Mouse (Mus musculus) brain, embryonic 14.5 days (tissue): ENCODE results near the gene Hoxc13. TPM values are rescaled to one million over a fixed set of nuclear protein-coding genes. Genes with fewer than 3 reads are reported as not detected.

ENCODE experiments used
- DNase-seq: peaks from one replicate; pipeline ENCODE4 v3.0.0-alpha.2; 2011; ENCODE audit warnings: low read depth
- CTCF ChIP-seq: fragments of 200-500 bp; IDR thresholded peaks from 2 replicates; pipeline ENCODE4 v1.5.1; 2012; ENCODE audit warnings: inconsistent platforms, mild to moderate bottlenecking, moderate library complexity, borderline replicate concordance; ENCODE audit not compliant: insufficient read depth, insufficient read length; ENCODE audit errors: extremely low read depth
- POLR2A ChIP-seq: fragments of 200-500 bp; IDR thresholded peaks from 2 replicates; pipeline ENCODE4 v1.6.1; 2012; ENCODE audit warnings: mild to moderate bottlenecking, inconsistent platforms, borderline replicate concordance; ENCODE audit not compliant: poor library complexity, insufficient read depth, insufficient read length, severe bottlenecking; ENCODE audit errors: extremely low read depth
- polyA plus RNA-seq: library from polyadenylated mRNA; depleted of rRNA; stranded (reverse); fragments of >200 nt; gene quantifications from 2 replicates; pipeline ENCODE4 v1.2.3, GENCODE M21; 2012; rRNA removed

Hoxc13 gene
- 0.06 and 0.15 TPM in 2 replicates for polyA plus RNA-seq

DNA sequence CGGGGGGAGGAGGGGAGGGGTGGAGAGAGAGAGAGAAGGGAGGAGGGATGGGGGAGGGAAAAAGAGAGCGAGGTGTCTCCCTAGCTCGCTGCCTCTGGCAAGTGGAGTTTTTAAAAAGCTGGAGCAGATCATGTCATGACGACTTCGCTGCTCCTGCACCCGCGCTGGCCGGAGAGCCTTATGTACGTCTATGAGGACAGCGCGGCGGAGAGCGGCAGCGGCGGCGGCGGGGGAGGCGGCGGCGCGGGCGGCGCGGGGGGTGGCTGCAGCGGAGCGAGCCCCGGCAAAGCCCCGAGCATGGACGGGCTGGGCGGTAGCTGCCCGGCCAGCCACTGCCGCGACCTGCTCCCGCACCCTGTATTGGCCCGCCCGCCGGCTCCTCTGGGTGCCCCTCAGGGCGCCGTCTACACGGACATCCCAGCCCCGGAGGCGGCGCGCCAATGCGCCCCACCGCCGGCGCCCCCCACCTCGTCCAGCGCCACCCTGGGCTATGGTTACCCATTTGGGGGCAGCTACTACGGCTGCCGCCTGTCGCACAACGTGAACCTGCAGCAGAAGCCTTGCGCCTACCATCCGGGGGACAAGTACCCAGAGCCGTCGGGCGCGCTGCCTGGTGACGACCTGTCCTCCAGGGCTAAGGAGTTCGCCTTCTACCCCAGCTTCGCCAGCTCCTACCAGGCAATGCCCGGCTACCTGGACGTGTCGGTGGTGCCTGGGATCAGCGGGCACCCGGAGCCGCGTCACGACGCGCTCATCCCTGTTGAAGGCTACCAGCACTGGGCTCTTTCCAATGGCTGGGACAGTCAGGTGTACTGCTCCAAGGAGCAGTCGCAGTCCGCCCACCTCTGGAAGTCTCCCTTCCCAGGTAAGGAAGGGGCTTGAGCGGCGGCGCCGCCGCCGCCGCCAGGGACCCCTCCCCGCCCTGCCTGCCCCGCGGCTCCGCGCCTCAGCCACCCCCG is at the start of gene Hoxc13:
Gene Hoxc13 (plus strand): TSS at position 51 of the 959 bp plus-strand sequence.
- no peak for TF ChIP-seq POLR2A
- no peak for TF ChIP-seq CTCF
- no peak for DNase-seq

DNA sequence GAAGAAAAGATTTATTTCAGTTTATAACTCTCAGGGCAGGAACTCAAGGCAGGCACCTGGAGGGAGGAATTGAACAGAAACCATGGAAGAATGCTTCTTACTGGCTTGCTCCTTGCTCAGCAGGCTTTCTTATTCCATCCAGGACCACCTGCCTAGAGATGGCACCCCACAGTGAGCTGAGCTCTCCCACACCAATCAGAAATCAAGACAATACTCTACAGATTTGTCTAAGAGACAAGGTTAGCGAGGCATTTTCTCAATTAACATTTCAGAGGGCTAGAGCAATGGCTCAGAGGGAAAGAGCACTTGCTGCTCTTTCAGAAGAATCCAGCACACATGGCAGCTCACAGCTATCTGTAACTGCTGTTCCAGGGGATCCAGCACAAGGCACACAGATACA is 35.1 kb upstream of the Hoxc13 start:
- TF ChIP-seq CTCF, result no peak
- TF ChIP-seq POLR2A, result no peak
- DNase-seq, result no peak

- DNase-seq, result no peak
- TF ChIP-seq CTCF, result no peak
- TF ChIP-seq POLR2A, result no peak
Measured at GRCm38 (mm10) chr15:102895115-102895514, 25.8 kb upstream of the Hoxc13 start.

DNA sequence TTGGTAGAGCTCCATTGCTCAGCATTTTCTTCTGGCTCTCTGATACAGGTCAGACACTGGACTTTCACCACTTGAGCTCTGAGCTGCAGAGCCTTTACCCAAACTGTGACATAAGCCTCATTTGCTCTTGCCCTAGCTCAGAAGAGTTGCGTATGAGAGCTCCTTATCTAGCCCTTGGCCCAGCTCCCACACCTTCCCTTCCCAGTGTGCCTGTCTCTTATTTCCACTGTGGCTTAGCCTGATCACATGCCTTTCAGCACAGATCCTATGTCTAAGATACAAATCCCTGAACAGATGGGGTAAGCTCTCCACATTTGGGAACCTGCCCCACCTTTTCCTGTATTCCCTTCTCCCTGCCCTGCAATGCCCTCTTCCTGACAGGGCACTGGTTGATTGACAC is 16.0 kb upstream of the Hoxc13 start:
- DNase-seq, result no peak
- TF ChIP-seq POLR2A (no peak), CTCF (no peak)

GRCm38 (mm10) chr15:102909536-102909935 is 11.4 kb upstream of the Hoxc13 start:
- TF ChIP-seq POLR2A (no peak), CTCF (no peak)
- DNase-seq, result no peak

GRCm38 (mm10) chr15:102910038-102910437 is 10.9 kb upstream of the Hoxc13 start:
- TF ChIP-seq CTCF (no peak), POLR2A (no peak)
- DNase-seq, result no peak

GRCm38 (mm10) chr15:102910496-102911095 is 10.3 kb upstream of the Hoxc13 start:
- no peak for TF ChIP-seq CTCF
- TF ChIP-seq POLR2A, result no peak
- DNase-seq, result no peak

- no peak for DNase-seq
- TF ChIP-seq POLR2A (no peak), CTCF (no peak)
Measured at GRCm38 (mm10) chr15:102913038-102913585, 7.8 kb upstream of the Hoxc13 start.

GRCm38 (mm10) chr15:102917972-102918572 is 2.8 kb upstream of the Hoxc13 start:
- no peak for TF ChIP-seq CTCF
- TF ChIP-seq POLR2A, result no peak
- no peak for DNase-seq

GRCm38 (mm10) chr15:102918611-102919265 is 2.2 kb upstream of the Hoxc13 start:
- no peak for TF ChIP-seq POLR2A
- TF ChIP-seq CTCF, result no peak
- no peak for DNase-seq
